Mouse (Mus musculus) regulatory T cell (primary cell): ENCODE measurements around the gene Adgrg7.

Experiments
- in situ Hi-C: fragments of 300-600 bp; cut with MboI, MseI; formaldehyde crosslinking; loops from one replicate; pipeline ENCODE4 v1.15.1; 2025; ENCODE audit warnings: high pct_unique_total_duplicates

Adgrg7 gene

GRCm38 (mm10) chr16:56795481-56796139 is at the start of gene Adgrg7:
Adgrg7 (minus strand) TSS chr16:56795855.
- in situ Hi-C loops = no loop called here

GRCm38 (mm10) chr16:56842988-56843387 is 47.3 kb upstream of the Adgrg7 start:
- in situ Hi-C loops = no loop called here

GRCm38 (mm10) chr16:56833312-56833711 is 37.7 kb upstream of the Adgrg7 start:
- in situ Hi-C loops = no loop called here

GRCm38 (mm10) chr16:56831986-56832385 is 36.3 kb upstream of the Adgrg7 start:
- in situ Hi-C loops = no loop called here

- in situ Hi-C loops = no loop called here
Measured at GRCm38 (mm10) chr16:56801370-56802109, 5.9 kb upstream of the Adgrg7 start.

GRCm38 (mm10) chr16:56800946-56801345 is 5.3 kb upstream of the Adgrg7 start:
- in situ Hi-C loops = no loop called here

- in situ Hi-C loops = no loop called here
Measured at GRCm38 (mm10) chr16:56800469-56800868, 4.8 kb upstream of the Adgrg7 start.

- in situ Hi-C loops = no loop called here
Measured at GRCm38 (mm10) chr16:56799541-56800029, 3.9 kb upstream of the Adgrg7 start.

GRCm38 (mm10) chr16:56798873-56799272 is 3.2 kb upstream of the Adgrg7 start:
- in situ Hi-C loops = no loop called here

GRCm38 (mm10) chr16:56794383-56795144 is 1.1 kb downstream of the Adgrg7 start:
- in situ Hi-C loops = no loop called here

GRCm38 (mm10) chr16:56793778-56794177 is 1.9 kb downstream of the Adgrg7 start:
- in situ Hi-C loops = no loop called here

GRCm38 (mm10) chr16:56785943-56786342 is 9.7 kb downstream of the Adgrg7 start:
- in situ Hi-C loops = no loop called here

- in situ Hi-C loops = loop anchor here (5.0 to 10.0 kb wide), 2 partner anchors 143 to 321 kb away; no protein-coding TSS in a partner anchor
Measured at GRCm38 (mm10) chr16:56771163-56772105, 24.2 kb downstream of the Adgrg7 start.

- in situ Hi-C loops = loop anchor here (10.0 kb wide), 1 partner anchor 386 kb away; no protein-coding TSS in a partner anchor
Measured at GRCm38 (mm10) chr16:56729060-56729459, 66.6 kb downstream of the Adgrg7 start.

GRCm38 (mm10) chr16:56724927-56725326 is 70.7 kb downstream of the Adgrg7 start:
- in situ Hi-C loops = loop anchor here (10.0 kb wide), 1 partner anchor 390 kb away; no protein-coding TSS in a partner anchor

GRCm38 (mm10) chr16:56722357-56722756 is 73.3 kb downstream of the Adgrg7 start:
- in situ Hi-C loops = loop anchor here (10.0 kb wide), 1 partner anchor 392 kb away; no protein-coding TSS in a partner anchor

GRCm38 (mm10) chr16:56719031-56719430 is 76.6 kb downstream of the Adgrg7 start:
- in situ Hi-C loops = loop anchor here (10.0 kb wide), 1 partner anchor 684 kb away; the partner anchor contains the start of gene Trmt10c

- in situ Hi-C loops = loop anchor here (10.0 kb wide), 1 partner anchor 683 kb away; the partner anchor contains the start of gene Trmt10c
Measured at GRCm38 (mm10) chr16:56717224-56718200, 78.1 kb downstream of the Adgrg7 start, which contains the start of gene Tfg. Tfg (minus strand) TSS chr16:56717450.

GRCm38 (mm10) chr16:56716557-56717179 is 79.0 kb downstream of the Adgrg7 start:
- in situ Hi-C loops = loop anchor here (10.0 kb wide), 1 partner anchor 682 kb away; the partner anchor contains the start of gene Trmt10c
